Mouse (Mus musculus) mature B cell (primary cell): ENCODE results near the gene Terb2.

Experiments
- in situ Hi-C: fragments of 300-500 bp; cut with MboI; formaldehyde crosslinking; loops from 2 replicates; pipeline ENCODE4 v1.14.3; 2019

Gene Terb2

GRCm38 (mm10) chr2:122186106-122186505 lies at the start of gene Terb2, which contains the start of gene Patl2:
Gene Terb2, plus strand, starts transcription at chr2:122186272.
Gene Patl2, minus strand, starts transcription at chr2:122186189.
- in situ Hi-C loops, result no loop called here

GRCm38 (mm10) chr2:122137839-122138465 lies 48.1 kb upstream of the Terb2 start:
- in situ Hi-C loops, result no loop called here

GRCm38 (mm10) chr2:122140815-122141214 lies 45.3 kb upstream of the Terb2 start:
- in situ Hi-C loops, result no loop called here

- in situ Hi-C loops, result no loop called here
Measured at GRCm38 (mm10) chr2:122141332-122141967, 44.6 kb upstream of the Terb2 start.

- in situ Hi-C loops, result no loop called here
Measured at GRCm38 (mm10) chr2:122143111-122143510, 43.0 kb upstream of the Terb2 start.

- in situ Hi-C loops, result no loop called here
Measured at GRCm38 (mm10) chr2:122145756-122146155, 40.3 kb upstream of the Terb2 start.

GRCm38 (mm10) chr2:122146687-122147086 lies 39.4 kb upstream of the Terb2 start:
- in situ Hi-C loops, result no loop called here

- in situ Hi-C loops, result no loop called here
Measured at GRCm38 (mm10) chr2:122147508-122148241, 38.4 kb upstream of the Terb2 start, which contains the start of gene B2m. Gene B2m, plus strand, starts transcription at chr2:122147686.

GRCm38 (mm10) chr2:122148242-122148917 lies 37.7 kb upstream of the Terb2 start:
- in situ Hi-C loops, result no loop called here

GRCm38 (mm10) chr2:122149316-122149715 lies 36.8 kb upstream of the Terb2 start:
- in situ Hi-C loops, result no loop called here

- in situ Hi-C loops, result no loop called here
Measured at GRCm38 (mm10) chr2:122149716-122150115, 36.4 kb upstream of the Terb2 start.

- in situ Hi-C loops, result no loop called here
Measured at GRCm38 (mm10) chr2:122151221-122151620, 34.9 kb upstream of the Terb2 start.

- in situ Hi-C loops, result no loop called here
Measured at GRCm38 (mm10) chr2:122152850-122153249, 33.2 kb upstream of the Terb2 start.

- in situ Hi-C loops, result no loop called here
Measured at GRCm38 (mm10) chr2:122153681-122154365, 32.2 kb upstream of the Terb2 start.

GRCm38 (mm10) chr2:122154479-122154878 lies 31.6 kb upstream of the Terb2 start:
- in situ Hi-C loops, result no loop called here

GRCm38 (mm10) chr2:122155292-122155691 lies 30.8 kb upstream of the Terb2 start:
- in situ Hi-C loops, result no loop called here

- in situ Hi-C loops, result no loop called here
Measured at GRCm38 (mm10) chr2:122156051-122156700, 29.9 kb upstream of the Terb2 start.

- in situ Hi-C loops, result no loop called here
Measured at GRCm38 (mm10) chr2:122157561-122157960, 28.5 kb upstream of the Terb2 start.

- in situ Hi-C loops, result no loop called here
Measured at GRCm38 (mm10) chr2:122158362-122158802, 27.7 kb upstream of the Terb2 start.

- in situ Hi-C loops, result loop anchor here (5.0 kb wide), 2 partner anchors 42 to 87 kb away; partner anchors contain the start of gene Spg11
Measured at GRCm38 (mm10) chr2:122159667-122160066, 26.4 kb upstream of the Terb2 start.

- in situ Hi-C loops, result loop anchor here (5.0 kb wide), 2 partner anchors 43 to 88 kb away; partner anchors contain the start of gene Spg11
Measured at GRCm38 (mm10) chr2:122160680-122161079, 25.4 kb upstream of the Terb2 start, which contains the start of gene Trim69. Gene Trim69, plus strand, starts transcription at chr2:122160700.
